Mouse (Mus musculus): Measurements from ENCODE around the gene Mthfd2. TPM values are rescaled to one million over a fixed set of nuclear protein-coding genes. Genes with fewer than 3 reads are reported as not detected.

Mthfd2 gene
- total RNA-seq (2014; rRNA removed) = 19.2 and 24.0 TPM in 2 replicates
- 27.0 and 32.0 TPM in 2 replicates for polyA plus RNA-seq (2015; fragmentation: Nextera tagmentation; extraction: Ambion mirVana)

GRCm38 (mm10) chr6:83325525-83326393 is at the start of gene Mthfd2, which contains the start of gene Mob1a:
Gene Mthfd2 (minus strand): TSS chr6:83325908.
Gene Mob1a (plus strand): TSS chr6:83326016.
- H3K4me2 ChIP-seq (ENCODE audit: low read depth, low read length, poor library complexity, severe bottlenecking) = peak within 1 kb of the TSS; percentile 60
- peak within 1 kb of the TSS; percentile 89 for H3K4me3 ChIP-seq (ENCODE audit: low read depth, low read length)
- WGBS = 2% methylated on average over 61 of the region's 65 CpGs
- H3K4me1 ChIP-seq (ENCODE audit: insufficient read depth, low read length) = peaks cover 4% of the 10 kb centered on the region; the same call in 1 of the 2 replicates
- H3K27ac ChIP-seq (ENCODE audit: low read depth, low read length) = peak within 1 kb of the TSS; percentile 82
- no peaks in the 10 kb centered on the region for H3K9me3 ChIP-seq (ENCODE audit: low read length)
- no peaks in the 10 kb centered on the region for H3K27me3 ChIP-seq (ENCODE audit: insufficient read depth, low read length)
- peak; percentile 97 for ATAC-seq (ENCODE audit: low FRiP score)
- peak; percentile 96 for DNase-seq (ENCODE audit: low spot score)
- peaks cover 5% of the 10 kb centered on the region; the same call in 1 of the 2 replicates for H3K36me3 ChIP-seq (ENCODE audit: insufficient read depth, low read length)
- TF ChIP-seq CTCF (IDR thresholded peaks at IDR 0.05) = peak; percentile 23; the same call in 1 of the 2 replicates
- peak within 1 kb of the TSS; percentile 94 for H3K9ac ChIP-seq (replicated peaks; ENCODE audit: low read length, poor library complexity, severe bottlenecking)

GRCm38 (mm10) chr6:83373704-83374300 is 48.1 kb upstream of the Mthfd2 start:
- DNase-seq (ENCODE audit: low spot score) (no peak), ATAC-seq (ENCODE audit: low FRiP score) (no peak)
- Histone ChIP-seq H3K27ac (ENCODE audit: low read depth, low read length) (no peak overlapping the region), H3K4me1 (ENCODE audit: insufficient read depth, low read length) (no peaks in the 10 kb centered on the region), H3K27me3 (ENCODE audit: insufficient read depth, low read length) (no peaks in the 10 kb centered on the region), H3K36me3 (ENCODE audit: insufficient read depth, low read length) (peaks cover 89% of the 10 kb centered on the region), H3K9me3 (ENCODE audit: low read length) (no peaks in the 10 kb centered on the region), H3K4me3 (ENCODE audit: low read depth, low read length) (no peak overlapping the region), H3K9ac (replicated peaks; ENCODE audit: low read length, poor library complexity, severe bottlenecking) (no peak overlapping the region), H3K4me2 (ENCODE audit: low read depth, low read length, poor library complexity, severe bottlenecking) (no peak overlapping the region)
- no peak for TF ChIP-seq CTCF (IDR thresholded peaks at IDR 0.05)
- WGBS = 84% methylated on average over 9 of the region's 9 CpGs

- no peak overlapping the region for H3K4me2 ChIP-seq (ENCODE audit: low read depth, low read length, poor library complexity, severe bottlenecking)
- H3K9ac ChIP-seq (replicated peaks; ENCODE audit: low read length, poor library complexity, severe bottlenecking) = no peak overlapping the region
- H3K4me1 ChIP-seq (ENCODE audit: insufficient read depth, low read length) = no peaks in the 10 kb centered on the region
- peaks cover 87% of the 10 kb centered on the region for H3K36me3 ChIP-seq (ENCODE audit: insufficient read depth, low read length)
- no peak for ATAC-seq (ENCODE audit: low FRiP score)
- no peak overlapping the region for H3K4me3 ChIP-seq (ENCODE audit: low read depth, low read length)
- TF ChIP-seq CTCF (IDR thresholded peaks at IDR 0.05) = no peak
- H3K9me3 ChIP-seq (ENCODE audit: low read length) = no peaks in the 10 kb centered on the region
- no peak for DNase-seq (ENCODE audit: low spot score)
- 90% methylated on average over 3 of the region's 3 CpGs for WGBS
- H3K27ac ChIP-seq (ENCODE audit: low read depth, low read length) = no peak overlapping the region
- no peaks in the 10 kb centered on the region for H3K27me3 ChIP-seq (ENCODE audit: insufficient read depth, low read length)
Measured at GRCm38 (mm10) chr6:83371350-83371749, 45.6 kb upstream of the Mthfd2 start.

GRCm38 (mm10) chr6:83370316-83370965 is 44.7 kb upstream of the Mthfd2 start:
- Histone ChIP-seq H3K4me1 (ENCODE audit: insufficient read depth, low read length) (no peaks in the 10 kb centered on the region), H3K27ac (ENCODE audit: low read depth, low read length) (no peak overlapping the region), H3K4me2 (ENCODE audit: low read depth, low read length, poor library complexity, severe bottlenecking) (no peak overlapping the region), H3K36me3 (ENCODE audit: insufficient read depth, low read length) (peaks cover 81% of the 10 kb centered on the region), H3K9ac (replicated peaks; ENCODE audit: low read length, poor library complexity, severe bottlenecking) (no peak overlapping the region), H3K27me3 (ENCODE audit: insufficient read depth, low read length) (no peaks in the 10 kb centered on the region), H3K4me3 (ENCODE audit: low read depth, low read length) (no peak overlapping the region), H3K9me3 (ENCODE audit: low read length) (no peaks in the 10 kb centered on the region)
- WGBS = 91% methylated on average over 21 of the region's 21 CpGs
- no peak for TF ChIP-seq CTCF (IDR thresholded peaks at IDR 0.05)
- no peak for ATAC-seq (ENCODE audit: low FRiP score)
- no peak for DNase-seq (ENCODE audit: low spot score)

GRCm38 (mm10) chr6:83363075-83363474 is 37.4 kb upstream of the Mthfd2 start:
- no peak for TF ChIP-seq CTCF (IDR thresholded peaks at IDR 0.05)
- Histone ChIP-seq H3K27me3 (ENCODE audit: insufficient read depth, low read length) (no peaks in the 10 kb centered on the region), H3K27ac (ENCODE audit: low read depth, low read length) (no peak overlapping the region), H3K9me3 (ENCODE audit: low read length) (no peaks in the 10 kb centered on the region), H3K9ac (replicated peaks; ENCODE audit: low read length, poor library complexity, severe bottlenecking) (no peak overlapping the region), H3K36me3 (ENCODE audit: insufficient read depth, low read length) (peaks cover 39% of the 10 kb centered on the region), H3K4me3 (ENCODE audit: low read depth, low read length) (no peak overlapping the region), H3K4me1 (ENCODE audit: insufficient read depth, low read length) (no peaks in the 10 kb centered on the region), H3K4me2 (ENCODE audit: low read depth, low read length, poor library complexity, severe bottlenecking) (no peak overlapping the region)
- ATAC-seq (ENCODE audit: low FRiP score) (no peak), DNase-seq (ENCODE audit: low spot score) (no peak)
- 91% methylated on average over 12 of the region's 12 CpGs for WGBS
